Mouse (Mus musculus) forebrain, postnatal 0 days (tissue): ENCODE measurements at regions not wholly inside any gene's neighbourhood (a gene's known extent, or its start where the extent isn't known, plus 50 kb on each side); places are given as distances from the start of the nearest gene placed in this dataset.
A peak's percentile ranks its signal among the peaks of the same experiment; 100 is the strongest.

Source experiments
- ATAC-seq: fragments of 200-750 bp; cut with Nextera tagmentation; 2 replicates; pipeline ENCODE4 v1.8.0; 2017; ENCODE audit warnings: mild to moderate bottlenecking, moderate library complexity
- DNase-seq: peaks from one replicate; pipeline ENCODE4 v3.0.0-alpha.2; 2015
- H3K27ac ChIP-seq: fragments of 300-500 bp; sonication (generic); 2 replicates; pipeline ENCODE4 v1.5.1; 2014; ENCODE audit warnings: low read depth, mild to moderate bottlenecking, antibody characterized with exemption, low read length, moderate library complexity, mixed read lengths
- H3K27me3 ChIP-seq: fragments of 300-500 bp; sonication (generic); 2 replicates; pipeline ENCODE4 v1.6.1; 2014; ENCODE audit warnings: mild to moderate bottlenecking, low read length, mixed read lengths; ENCODE audit not compliant: insufficient read depth
- H3K36me3 ChIP-seq: fragments of 300-500 bp; sonication (generic); 2 replicates; pipeline ENCODE4 v1.6.1; 2014; ENCODE audit warnings: mild to moderate bottlenecking, moderate library complexity; ENCODE audit not compliant: insufficient read depth
- H3K4me1 ChIP-seq: fragments of 300-500 bp; sonication (generic); 2 replicates; pipeline ENCODE4 v1.6.1; 2014; ENCODE audit warnings: antibody characterized with exemption; ENCODE audit not compliant: insufficient read depth
- H3K4me2 ChIP-seq: fragments of 300-500 bp; sonication (generic); 2 replicates; pipeline ENCODE4 v1.6.1; 2014; ENCODE audit warnings: low read depth, mild to moderate bottlenecking, moderate library complexity
- H3K4me3 ChIP-seq: fragments of 300-500 bp; sonication (generic); 2 replicates; pipeline ENCODE4 v1.5.1; 2014; ENCODE audit warnings: low read depth, low read length, mixed read lengths
- H3K9ac ChIP-seq: fragments of 300-500 bp; sonication (generic); 2 replicates; pipeline ENCODE4 v1.6.1; 2014; ENCODE audit warnings: mild to moderate bottlenecking
- H3K9me3 ChIP-seq: fragments of 300-500 bp; sonication (generic); 2 replicates; pipeline ENCODE4 v1.6.1; 2016; ENCODE audit warnings: low read length
- CTCF ChIP-seq: sonication (generic); IDR thresholded peaks from 2 replicates; pipeline ENCODE4 v1.5.1; 2016; ENCODE audit warnings: antibody characterized with exemption, control low read depth, low read depth
- WGBS: fragments of 180-500 bp; shearing (Covaris S2); extraction: QIAGEN DNeasy Blood & Tissue Kit; methylation state at CpG from one replicate; pipeline ENCODE4 v1.1.7; 2014; 5-methylcytosine and 5-hydroxymethylcytosine counted together

DNA sequence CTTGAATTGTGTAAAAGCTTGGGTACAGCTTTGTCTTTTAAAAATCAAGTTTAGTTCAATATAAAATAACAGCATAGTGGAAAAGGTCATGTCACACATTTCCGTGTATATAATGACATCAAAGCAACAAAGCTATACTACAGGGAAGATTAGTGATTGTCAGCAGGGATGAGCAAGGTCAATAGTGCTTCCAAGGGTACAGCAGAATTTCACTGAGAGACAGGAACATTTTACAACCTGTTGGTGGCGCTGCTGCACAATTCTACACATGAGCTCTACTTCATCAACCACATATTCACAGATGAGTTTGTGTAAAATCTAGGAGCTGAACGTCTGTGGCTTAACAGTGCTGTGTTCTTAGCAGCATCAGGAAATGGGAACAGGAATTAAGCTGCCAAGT lies 74.3 kb upstream of the A2m start:
- WGBS, result 4% methylated on average over 3 of the region's 3 CpGs

DNA sequence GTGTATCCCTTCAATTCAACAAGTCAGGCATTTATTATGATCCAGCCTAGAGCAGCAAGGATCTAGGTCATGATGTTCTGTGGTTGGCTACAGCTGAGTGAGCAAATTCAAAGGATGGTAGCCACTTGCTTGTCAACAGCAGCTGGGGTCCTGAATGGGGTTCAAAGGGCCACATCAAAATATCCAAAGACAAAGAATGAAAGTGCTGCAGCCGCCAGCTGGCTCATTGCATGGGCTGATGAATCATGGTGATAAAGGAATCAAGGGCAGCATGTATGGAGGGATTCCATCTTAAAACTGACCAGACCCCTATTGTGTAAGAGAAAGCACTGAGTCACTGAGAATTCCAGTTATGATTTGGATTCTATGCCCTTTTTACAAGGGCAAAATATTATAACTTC lies 74.8 kb upstream of the A2m start:
- TF ChIP-seq CTCF, result no peak
- H3K4me1 ChIP-seq, result no peaks in the 10 kb centered on the region
- H3K9me3 ChIP-seq, result no peaks in the 10 kb centered on the region
- no peak overlapping the region for H3K4me2 ChIP-seq
- 26% methylated on average over 1 of the region's 1 CpGs for WGBS
- H3K9ac ChIP-seq, result no peak overlapping the region
- no peaks in the 10 kb centered on the region for H3K27me3 ChIP-seq
- no peak overlapping the region for H3K27ac ChIP-seq
- ATAC-seq, result no peak
- DNase-seq, result no peak
- H3K36me3 ChIP-seq, result no peaks in the 10 kb centered on the region
- no peak overlapping the region for H3K4me3 ChIP-seq

More for the DNA sequence above, 74.3 kb upstream of the A2m start:
- H3K36me3 ChIP-seq, result no peaks in the 10 kb centered on the region
- no peaks in the 10 kb centered on the region for H3K9me3 ChIP-seq
- H3K27ac ChIP-seq, result no peak overlapping the region
- H3K4me3 ChIP-seq, result no peak overlapping the region
- peak; percentile 73 for DNase-seq
- no peak overlapping the region for H3K4me2 ChIP-seq
- no peak overlapping the region for H3K9ac ChIP-seq
- no peaks in the 10 kb centered on the region for H3K4me1 ChIP-seq
- peak; percentile 77 for ATAC-seq
- no peaks in the 10 kb centered on the region for H3K27me3 ChIP-seq
- peak; percentile 79 for TF ChIP-seq CTCF

DNA sequence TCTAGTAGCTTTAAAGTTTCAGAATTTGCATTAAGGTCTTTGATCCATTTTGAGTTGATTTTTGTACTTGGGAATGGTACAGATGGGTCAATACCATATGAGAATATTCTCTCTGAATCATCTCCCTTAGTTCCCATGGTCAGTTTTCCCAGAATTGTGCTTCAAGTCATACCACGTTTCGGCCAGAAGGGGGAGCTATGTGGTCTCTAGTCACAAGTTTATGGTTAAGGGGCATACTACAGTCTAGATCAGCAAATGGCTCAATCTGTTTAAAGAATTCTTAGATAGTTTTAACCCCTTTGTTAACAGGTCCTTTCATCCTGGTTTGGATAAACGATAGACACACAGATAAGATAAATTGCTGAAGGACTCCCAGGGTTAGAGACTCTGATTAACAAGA lies 78.7 kb upstream of the A2m start:
- no peaks in the 10 kb centered on the region for H3K36me3 ChIP-seq
- H3K27me3 ChIP-seq, result no peaks in the 10 kb centered on the region
- H3K4me2 ChIP-seq, result no peak overlapping the region
- TF ChIP-seq CTCF, result peak; percentile 63
- peak; percentile 43 for DNase-seq
- no peak overlapping the region for H3K27ac ChIP-seq
- H3K4me1 ChIP-seq, result no peaks in the 10 kb centered on the region
- ATAC-seq, result no peak
- WGBS, result 3% methylated on average over 3 of the region's 3 CpGs
- H3K9ac ChIP-seq, result no peak overlapping the region
- H3K4me3 ChIP-seq, result no peak overlapping the region
- H3K9me3 ChIP-seq, result no peaks in the 10 kb centered on the region

DNA sequence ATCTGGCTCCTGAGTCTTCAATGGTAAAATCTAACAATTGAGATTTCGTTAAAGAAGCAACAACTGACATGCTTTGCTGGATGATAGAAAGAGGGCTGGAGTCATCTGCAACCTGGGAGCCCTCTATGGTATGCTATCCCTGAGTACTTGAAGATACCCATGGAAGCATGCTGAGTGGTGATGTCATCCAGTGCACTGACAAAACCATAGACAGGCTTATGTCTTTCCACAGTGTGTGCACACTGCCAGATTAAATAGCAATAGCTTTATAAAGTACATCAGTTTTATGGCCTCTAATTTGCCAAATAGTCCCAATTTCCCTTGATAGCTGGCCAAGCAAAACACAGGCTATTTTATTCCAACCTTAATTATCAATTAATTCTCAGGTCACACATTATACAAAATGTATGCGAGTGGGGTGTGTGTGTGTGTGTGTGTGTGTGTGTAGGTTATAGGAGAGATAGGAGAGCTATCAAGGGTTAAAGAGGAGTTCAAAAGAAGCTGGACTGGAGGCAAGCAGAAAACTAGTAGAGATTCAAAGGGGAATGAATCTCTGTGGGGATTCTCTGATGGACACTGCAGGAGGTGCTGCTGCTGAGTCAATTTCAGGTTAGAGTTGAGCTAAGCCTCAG lies 80.1 kb upstream of the Iqsec3 start:
- 70% methylated on average over 2 of the region's 2 CpGs for WGBS
- Histone ChIP-seq H3K4me3 (no peak overlapping the region), H3K27ac (no peak overlapping the region), H3K4me2 (no peak overlapping the region), H3K9ac (no peak overlapping the region), H3K36me3 (no peaks in the 10 kb centered on the region), H3K9me3 (no peaks in the 10 kb centered on the region), H3K27me3 (no peaks in the 10 kb centered on the region), H3K4me1 (no peaks in the 10 kb centered on the region)
- DNase-seq, result no peak
- no peak for ATAC-seq
- no peak for TF ChIP-seq CTCF

DNA sequence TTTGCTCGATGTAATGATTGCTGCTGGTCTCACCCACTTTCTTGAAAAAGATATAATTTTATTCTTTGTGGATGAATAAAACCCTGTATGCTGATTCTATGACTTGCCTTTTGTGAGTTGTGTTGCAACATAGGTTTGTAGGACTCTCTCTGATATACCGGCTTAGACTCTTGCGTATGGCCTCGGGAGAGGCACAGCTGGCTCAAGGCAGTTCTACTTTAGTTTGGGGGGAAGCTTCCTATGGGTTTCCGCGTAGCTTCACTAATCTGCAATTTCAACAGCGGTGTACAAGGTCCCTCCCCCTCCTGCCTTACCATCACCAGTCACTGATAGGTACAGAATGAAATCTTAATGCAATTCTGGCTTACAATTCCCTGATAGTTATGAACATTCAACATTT lies 60.0 kb upstream of the Iqsec3 start:
- H3K36me3 ChIP-seq, result no peaks in the 10 kb centered on the region
- no peaks in the 10 kb centered on the region for H3K9me3 ChIP-seq
- WGBS, result 69% methylated on average over 7 of the region's 7 CpGs
- H3K4me1 ChIP-seq, result no peaks in the 10 kb centered on the region
- no peak overlapping the region for H3K4me2 ChIP-seq
- no peak overlapping the region for H3K27ac ChIP-seq
- TF ChIP-seq CTCF, result no peak
- DNase-seq, result no peak
- no peak overlapping the region for H3K4me3 ChIP-seq
- H3K27me3 ChIP-seq, result no peaks in the 10 kb centered on the region
- no peak for ATAC-seq
- no peak overlapping the region for H3K9ac ChIP-seq

DNA sequence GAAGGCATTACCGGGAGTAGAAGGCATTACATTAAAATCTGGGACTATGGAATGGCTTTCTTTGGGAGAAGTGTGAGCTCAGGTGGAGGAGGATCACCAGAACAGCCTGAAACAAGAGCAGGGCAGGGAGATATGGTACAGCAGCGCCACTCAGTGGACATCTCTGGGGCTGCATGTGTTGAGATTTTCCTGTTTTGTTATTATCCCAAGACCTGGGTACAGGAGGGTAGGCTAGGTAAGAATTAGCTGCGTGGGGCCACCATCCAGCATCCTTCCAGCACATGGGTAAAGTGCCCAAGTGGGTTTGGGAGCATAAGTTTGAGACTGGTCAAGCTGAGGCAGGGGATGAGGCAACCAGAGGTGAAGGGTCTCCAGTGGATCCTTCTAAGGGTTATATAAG lies 59.4 kb upstream of the Iqsec3 start:
- no peaks in the 10 kb centered on the region for H3K9me3 ChIP-seq
- peak; percentile 87 for DNase-seq
- H3K9ac ChIP-seq, result no peak overlapping the region
- 4% methylated on average over 3 of the region's 3 CpGs for WGBS
- H3K36me3 ChIP-seq, result no peaks in the 10 kb centered on the region
- no peaks in the 10 kb centered on the region for H3K27me3 ChIP-seq
- no peaks in the 10 kb centered on the region for H3K4me1 ChIP-seq
- no peak overlapping the region for H3K4me3 ChIP-seq
- no peak overlapping the region for H3K4me2 ChIP-seq
- peak; percentile 98 for TF ChIP-seq CTCF
- ATAC-seq, result peak; percentile 87
- H3K27ac ChIP-seq, result no peak overlapping the region

DNA sequence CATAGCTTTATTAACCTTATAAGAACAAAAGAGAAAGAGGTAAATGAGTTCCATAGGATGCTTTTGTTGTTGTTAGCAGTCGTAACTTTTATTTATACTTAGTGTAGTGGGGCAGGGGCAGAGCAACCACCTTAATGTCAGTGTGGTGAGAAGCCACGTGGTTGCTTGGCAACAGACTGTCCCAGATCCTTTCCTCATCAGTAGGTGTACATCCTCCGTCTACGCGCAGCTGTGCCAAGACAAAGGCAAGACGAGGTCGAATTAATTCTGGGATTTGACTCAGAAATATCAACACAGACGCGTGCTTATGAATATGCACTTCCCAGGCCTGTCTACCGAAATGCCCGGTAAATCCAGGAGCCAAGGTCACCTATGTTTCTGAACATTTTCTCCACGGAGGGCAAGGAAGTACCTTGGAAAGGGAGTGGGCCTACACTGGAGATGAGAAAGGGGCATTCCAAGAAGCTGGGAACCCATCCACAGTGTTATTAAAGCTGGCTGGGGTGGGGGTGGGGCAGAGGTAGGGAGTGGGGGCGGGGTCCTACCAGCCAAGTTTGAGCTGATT lies 58.4 kb upstream of the Iqsec3 start:
- Histone ChIP-seq H3K9me3 (no peaks in the 10 kb centered on the region), H3K27me3 (no peaks in the 10 kb centered on the region), H3K4me1 (no peaks in the 10 kb centered on the region), H3K36me3 (no peaks in the 10 kb centered on the region), H3K4me3 (no peak overlapping the region), H3K9ac (no peak overlapping the region), H3K4me2 (no peak overlapping the region), H3K27ac (no peak overlapping the region)
- no peak for DNase-seq
- no peak for TF ChIP-seq CTCF
- 40% methylated on average over 13 of the region's 13 CpGs for whole genome bisulfite sequencing
- no peak for ATAC-seq
